8 mouse cellular contexts compared by ENCODE assay signal in genomic region chr6:122874720-122875389, GRCm38 (mm10). TPM values are rescaled to one million over a fixed set of nuclear protein-coding genes. Genes with fewer than 3 reads are reported as not detected.
DNase-seq lines count a peak whose midpoint lies in the region; ATAC-seq and TF ChIP-seq lines count a peak whose summit lies in the region.

No protein-coding gene starts in this region.

- ATAC-seq in cerebellum, adult (ENCODE audit: insufficient number of reproducible peaks, low FRiP score, low TSS enrichment), result peak; percentile 83
- peak; percentile 85 for ATAC-seq in hindbrain, embryonic 12.5 days (ENCODE audit: low FRiP score)

- DNase-seq in cerebellum, adult 8-10 months, result no peak
- no peak for DNase-seq in testis, postnatal 10 days (ENCODE audit: low spot score)
- peak; percentile 65 for DNase-seq in testis, postnatal 14 days (ENCODE audit: low spot score)
- no peak for DNase-seq in layer of hippocampus, adult 11-12 months (ENCODE audit: low spot score)

- no peaks in the 10 kb centered on the region for H3K36me3 ChIP-seq in testis, adult 2 months (ENCODE audit: control insufficient read depth, insufficient read depth, low read length)
- peaks cover 8% of the 10 kb centered on the region for H3K36me3 ChIP-seq in hindbrain, embryonic 12.5 days
- H3K36me3 ChIP-seq in macrophage (ENCODE audit: inconsistent target), result peaks cover 24% of the 10 kb centered on the region; the same call in 1 of the 2 replicates

- peaks cover 70% of the 10 kb centered on the region for H3K79me2 ChIP-seq in macrophage (ENCODE audit: inconsistent target)

- no peak for TF ChIP-seq CTCF in testis, adult 2 months (IDR thresholded peaks at IDR 0.05; ENCODE audit: control insufficient read depth, insufficient read depth, insufficient replicate concordance, low read depth, low read length)

- peak overlapping the region; percentile 59 for H3K4me2 ChIP-seq in hindbrain, embryonic 12.5 days (replicated peaks)

- no peaks in the 10 kb centered on the region for H3K27me3 ChIP-seq in testis, adult 2 months (ENCODE audit: control insufficient read depth, insufficient read depth, low read length)
- no peaks in the 10 kb centered on the region for H3K27me3 ChIP-seq in hindbrain, embryonic 12.5 days

- H3K27ac ChIP-seq in testis, adult 2 months (ENCODE audit: control insufficient read depth, insufficient read depth, low read depth, low read length), result peak overlapping the region; percentile 82
- peak overlapping the region; percentile 89 for H3K27ac ChIP-seq in hindbrain, embryonic 12.5 days
- H3K27ac ChIP-seq in macrophage, result peak overlapping the region; percentile 99

- H3K4me1 ChIP-seq in testis, adult 2 months (ENCODE audit: control insufficient read depth, insufficient read depth, low read length), result no peaks in the 10 kb centered on the region; the same call in 1 of the 2 replicates
- peaks cover 8% of the 10 kb centered on the region for H3K4me1 ChIP-seq in hindbrain, embryonic 12.5 days

- H3K9me3 ChIP-seq in hindbrain, embryonic 12.5 days (replicated peaks), result no peaks in the 10 kb centered on the region

- WGBS in hindbrain, embryonic 12.5 days, result under 1% methylated on average over 31 of the region's 31 CpGs
- 0% methylated on average over 20 of the region's 31 CpGs for WGBS in macrophage (ENCODE audit: missing documents)

- TF ChIP-seq POLR2A in testis, adult 2 months (IDR thresholded peaks at IDR 0.05; ENCODE audit: control insufficient read depth, low read depth, low read length), result no peak

- H3K9ac ChIP-seq in hindbrain, embryonic 12.5 days, result peak overlapping the region; percentile 86

- H3K4me3 ChIP-seq in testis, adult 2 months (ENCODE audit: control insufficient read depth, low read depth, low read length), result peak overlapping the region; percentile 92
- H3K4me3 ChIP-seq in hindbrain, embryonic 12.5 days, result peak overlapping the region; percentile 86
- peak overlapping the region; percentile 78 for H3K4me3 ChIP-seq in macrophage (ENCODE audit: inconsistent target)

RNA-seq across cellular contexts. Expression of gene Necap1, which starts 0.6 kb away (rescaled TPM):
- polyA plus RNA-seq in testis, adult 2 months (2012; rRNA removed), result 9.9 and 13.2 TPM in 2 replicates
- polyA plus RNA-seq in hindbrain, embryonic 12.5 days (2016; fragmentation: Nextera tagmentation; extraction: Ambion mirVana), result 85.2 and 87.1 TPM in 2 replicates
- 100 to 1,000 TPM in 18 of 26 experiments, 10 to 100 TPM in 8; 42.4 to 263 (median 153) TPM for total RNA-seq in macrophage (2018; cell fraction: chromatin; rRNA removed)
- total RNA-seq in macrophage (2018; cell fraction: cytosol; rRNA removed), result 10 to 100 TPM; 15.9 to 61.6 (median 51.9) TPM
- total RNA-seq in macrophage (2018; cell fraction: nucleus; rRNA removed), result 100 to 1,000 TPM in 12 of 26 experiments, 10 to 100 TPM in 14; 39.8 to 139 (median 93.1) TPM
- polyA plus RNA-seq in macrophage (2018), result 43.5 to 54.5 TPM (median 45.5 TPM) in 3 replicates

RNA-seq across cellular contexts. Expression of gene C3ar1, which starts 18.9 kb away (rescaled TPM):
- polyA plus RNA-seq in testis, adult 2 months (2012; rRNA removed), result 0.60 and 0.67 TPM in 2 replicates
- 2.0 and 2.2 TPM in 2 replicates for polyA plus RNA-seq in hindbrain, embryonic 12.5 days (2016; fragmentation: Nextera tagmentation; extraction: Ambion mirVana)
- 100 to 1,000 TPM in 20 of 26 experiments, 10 to 100 TPM in 6; 26.3 to 225 (median 136) TPM for total RNA-seq in macrophage (2018; cell fraction: chromatin; rRNA removed)
- 100 to 1,000 TPM; 577 to 982 (median 775) TPM for total RNA-seq in macrophage (2018; cell fraction: cytosol; rRNA removed)
- 1,000 to 10,000 TPM in 1 of 26 experiments, 100 to 1,000 TPM in 25; 108 to 1,011 (median 584) TPM for total RNA-seq in macrophage (2018; cell fraction: nucleus; rRNA removed)
- polyA plus RNA-seq in macrophage (2018), result 541 to 857 TPM (median 783 TPM) in 3 replicates

RNA-seq across cellular contexts. Expression of gene Clec4a1, which starts 46.8 kb away (rescaled TPM):
- polyA plus RNA-seq in testis, adult 2 months (2012; rRNA removed), result 0.48 and 0.58 TPM in 2 replicates
- 1.1 and 1.6 TPM in 2 replicates for polyA plus RNA-seq in hindbrain, embryonic 12.5 days (2016; fragmentation: Nextera tagmentation; extraction: Ambion mirVana)
- total RNA-seq in macrophage (2018; cell fraction: chromatin; rRNA removed), result 100 to 1,000 TPM in 13 of 26 experiments, 10 to 100 TPM in 13; 28.6 to 298 (median 102) TPM
- total RNA-seq in macrophage (2018; cell fraction: cytosol; rRNA removed), result 100 to 1,000 TPM; 149 to 740 (median 378) TPM
- total RNA-seq in macrophage (2018; cell fraction: nucleus; rRNA removed), result 100 to 1,000 TPM in 25 of 26 experiments, 10 to 100 TPM in 1; 48.5 to 598 (median 241) TPM
- polyA plus RNA-seq in macrophage (2018), result 65.6 to 266 TPM (median 257 TPM) in 3 replicates

RNA-seq across cellular contexts. Expression of gene Foxj2, which starts 55.1 kb away (rescaled TPM):
- polyA plus RNA-seq in testis, adult 2 months (2012; rRNA removed), result 3.0 and 3.7 TPM in 2 replicates
- polyA plus RNA-seq in hindbrain, embryonic 12.5 days (2016; fragmentation: Nextera tagmentation; extraction: Ambion mirVana), result 6.1 and 6.9 TPM in 2 replicates
- 10 to 100 TPM in 20 of 26 experiments, 1 to 10 TPM in 6; 2.6 to 31.0 (median 16.2) TPM for total RNA-seq in macrophage (2018; cell fraction: chromatin; rRNA removed)
- total RNA-seq in macrophage (2018; cell fraction: cytosol; rRNA removed), result 10 to 100 TPM in 25 of 26 experiments, 1 to 10 TPM in 1; 9.2 to 27.1 (median 21.6) TPM
- total RNA-seq in macrophage (2018; cell fraction: nucleus; rRNA removed), result 10 to 100 TPM in 25 of 26 experiments, 1 to 10 TPM in 1; 8.9 to 41.2 (median 20.1) TPM
- polyA plus RNA-seq in macrophage (2018), result 12.2 to 18.5 TPM (median 15.1 TPM) in 3 replicates

Comparison
In these comparisons a context has a peak if more than half of its experiments do, and no peak if none do; other contexts are left out.
1. RNA of gene C3ar1, which starts 18.9 kb away (polyA plus RNA-seq): 541 to 857 TPM in macrophage; 2.0 to 2.2 TPM in hindbrain, embryonic 12.5 days and 0.60 to 0.67 TPM in testis, adult 2 months; every median in the first group is over 100 times any median in the second.
2. RNA of gene Clec4a1, which starts 46.8 kb away (polyA plus RNA-seq): 65.6 to 266 TPM in macrophage; 1.1 to 1.6 TPM in hindbrain, embryonic 12.5 days and 0.48 to 0.58 TPM in testis, adult 2 months; every median in the first group is over 10 times any median in the second.
3. Peak in every context shown above with its lines, with median percentiles within 50 percentile points of each other: H3K27ac ChIP-seq and H3K4me3 ChIP-seq.